Mouse (Mus musculus): ENCODE results near the gene Tmem39a. TPM values are rescaled to one million over a fixed set of nuclear protein-coding genes. Genes with fewer than 3 reads are reported as not detected.

The Tmem39a gene
- polyA plus RNA-seq, 1 experiment: 36.8 TPM

GRCm38 (mm10) chr16:38587163-38587562 is 28.7 kb downstream of the Tmem39a start:
- TF ChIP-seq REST (IDR thresholded peaks at IDR 0.05; ENCODE audit: insufficient read depth, insufficient read length) (no peak), USF1 (IDR thresholded peaks at IDR 0.05; ENCODE audit: low read depth) (no peak)
- H3K36me3 ChIP-seq (ENCODE audit: control insufficient read depth, insufficient read depth): peaks cover 67% of the 10 kb centered on the region
- H3K27me3 ChIP-seq (ENCODE audit: control insufficient read depth, insufficient read depth, insufficient read length): no peaks in the 10 kb centered on the region
- H3K4me3 ChIP-seq: no peak overlapping the region
- H3ac ChIP-seq (ENCODE audit: control insufficient read depth, insufficient read length): no peak overlapping the region
- H3K4me2 ChIP-seq (ENCODE audit: low read depth): no peak overlapping the region
- no peaks in the 10 kb centered on the region for H3K79me2 ChIP-seq (ENCODE audit: control insufficient read depth, insufficient read depth)

- Histone ChIP-seq H3K36me3 (ENCODE audit: control insufficient read depth, insufficient read depth) (peaks cover 63% of the 10 kb centered on the region), H3ac (ENCODE audit: control insufficient read depth, insufficient read length) (no peak overlapping the region), H3K79me2 (ENCODE audit: control insufficient read depth, insufficient read depth) (no peaks in the 10 kb centered on the region), H3K27me3 (ENCODE audit: control insufficient read depth, insufficient read depth, insufficient read length) (no peaks in the 10 kb centered on the region), H3K4me3 (no peak overlapping the region), H3K4me2 (ENCODE audit: low read depth) (no peak overlapping the region)
- TF ChIP-seq USF1 (IDR thresholded peaks at IDR 0.05; ENCODE audit: low read depth) (no peak), SRF (IDR thresholded peaks at IDR 0.05; ENCODE audit: control insufficient read depth, insufficient read length, low read depth) (no peak), MAX (IDR thresholded peaks at IDR 0.05; ENCODE audit: low read depth) (no peak), REST (IDR thresholded peaks at IDR 0.05; ENCODE audit: insufficient read depth, insufficient read length) (no peak), TCF3 (IDR thresholded peaks at IDR 0.05; ENCODE audit: insufficient read length, low read depth) (no peak), POLR2AphosphoS2 (IDR thresholded peaks at IDR 0.05; ENCODE audit: insufficient read length, low read depth) (no peak), E2F4 (IDR thresholded peaks at IDR 0.05; ENCODE audit: insufficient read depth) (no peak), TCF12 (IDR thresholded peaks at IDR 0.05; ENCODE audit: insufficient read depth, poor library complexity, severe bottlenecking) (no peak), POLR2A (IDR thresholded peaks at IDR 0.05; ENCODE audit: insufficient read length, low read depth) (no peak), MYOG (IDR thresholded peaks at IDR 0.05; ENCODE audit: control insufficient read depth in 1 of 3, insufficient read depth in 1 of 3, insufficient read length in 2 of 3, low read depth in 2 of 3) (no peak), CEBPB (IDR thresholded peaks at IDR 0.05; ENCODE audit: insufficient read depth, poor library complexity, severe bottlenecking) (no peak), MYOD1 (IDR thresholded peaks at IDR 0.05; ENCODE audit: control insufficient read depth in 1 of 3, insufficient read length in 2 of 3, low read depth in 2 of 3) (no peak)
These were observed 29.1 kb downstream of the Tmem39a start for GRCm38 (mm10) chr16:38587572-38587971.

DNA sequence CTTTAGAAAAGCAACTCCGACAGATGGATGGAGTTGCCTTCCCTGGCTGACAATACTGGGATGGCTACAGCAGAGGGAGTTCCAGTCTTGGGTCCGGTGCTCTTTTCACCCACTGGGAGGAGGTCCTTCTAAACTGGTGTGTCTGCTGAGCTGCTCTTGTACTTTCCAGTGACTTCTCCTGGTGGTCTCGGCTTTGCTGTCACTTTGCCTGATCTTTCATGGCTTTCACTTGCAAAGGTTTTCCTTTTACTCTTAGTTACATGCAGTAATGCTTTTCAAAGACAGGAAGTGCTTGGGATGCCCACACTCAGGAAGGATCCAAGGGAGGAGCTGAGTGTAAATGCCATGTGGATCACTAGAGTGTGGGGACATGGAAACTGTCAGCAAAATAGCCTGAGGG is 33.0 kb downstream of the Tmem39a start:
- Histone ChIP-seq H3K79me2 (ENCODE audit: control insufficient read depth, insufficient read depth) (no peaks in the 10 kb centered on the region), H3K4me2 (ENCODE audit: low read depth) (no peak overlapping the region), H3ac (ENCODE audit: control insufficient read depth, insufficient read length) (no peak overlapping the region), H3K27me3 (ENCODE audit: control insufficient read depth, insufficient read depth, insufficient read length) (no peaks in the 10 kb centered on the region), H3K4me3 (no peak overlapping the region), H3K36me3 (ENCODE audit: control insufficient read depth, insufficient read depth) (peaks cover 35% of the 10 kb centered on the region)
- no peak for TF ChIP-seq TCF12 (IDR thresholded peaks at IDR 0.05; ENCODE audit: insufficient read depth, poor library complexity, severe bottlenecking)
- TF ChIP-seq SRF (IDR thresholded peaks at IDR 0.05; ENCODE audit: control insufficient read depth, insufficient read length, low read depth): no peak
- no peak for TF ChIP-seq POLR2A (IDR thresholded peaks at IDR 0.05; ENCODE audit: insufficient read length, low read depth)
- TF ChIP-seq REST (IDR thresholded peaks at IDR 0.05; ENCODE audit: insufficient read depth, insufficient read length): no peak
- no peak for TF ChIP-seq MYOD1 (IDR thresholded peaks at IDR 0.05; ENCODE audit: control insufficient read depth in 1 of 3, insufficient read length in 2 of 3, low read depth in 2 of 3)
- no peak for TF ChIP-seq USF1 (IDR thresholded peaks at IDR 0.05; ENCODE audit: low read depth)
- TF ChIP-seq MYOG (IDR thresholded peaks at IDR 0.05; ENCODE audit: control insufficient read depth in 1 of 3, insufficient read depth in 1 of 3, insufficient read length in 2 of 3, low read depth in 2 of 3): no peak

DNA sequence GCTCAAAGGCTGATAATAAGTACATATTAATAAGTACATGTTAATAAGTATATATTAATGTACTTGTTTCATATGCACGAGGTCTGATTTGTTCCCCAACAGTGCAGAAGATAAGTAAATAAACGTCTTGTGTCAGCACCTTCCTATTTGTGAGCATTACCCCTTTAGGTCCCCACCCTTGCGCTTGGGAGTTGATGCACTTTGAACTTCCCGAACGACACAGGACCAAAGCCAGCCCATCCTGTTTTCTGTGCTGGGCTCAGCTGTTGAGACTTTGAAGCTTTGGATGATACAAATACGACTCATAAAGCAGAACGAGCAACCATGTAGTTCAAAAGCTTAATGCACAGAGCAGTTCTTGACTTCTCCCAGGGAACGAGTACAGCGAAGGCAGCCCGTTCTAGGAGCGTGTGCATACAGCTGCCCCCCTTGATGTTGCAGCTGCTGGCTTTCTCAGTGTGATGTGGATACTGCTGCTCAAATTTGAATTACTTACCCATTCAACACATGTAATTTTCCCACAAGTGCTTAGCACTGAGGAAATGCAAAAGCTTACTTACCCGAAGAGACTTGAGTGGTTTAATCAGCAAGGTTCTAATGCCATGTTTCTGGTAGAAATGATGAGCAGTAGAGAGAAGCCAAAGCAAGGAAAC is 33.7 kb downstream of the Tmem39a start:
- no peak overlapping the region for H3ac ChIP-seq (ENCODE audit: control insufficient read depth, insufficient read length)
- no peak for TF ChIP-seq MYOD1 (IDR thresholded peaks at IDR 0.05; ENCODE audit: control insufficient read depth in 1 of 3, insufficient read length in 2 of 3, low read depth in 2 of 3)
- TF ChIP-seq USF1 (IDR thresholded peaks at IDR 0.05; ENCODE audit: low read depth): no peak
- TF ChIP-seq E2F4 (IDR thresholded peaks at IDR 0.05; ENCODE audit: insufficient read depth): no peak
- TF ChIP-seq SRF (IDR thresholded peaks at IDR 0.05; ENCODE audit: control insufficient read depth, insufficient read length, low read depth): no peak
- no peak for TF ChIP-seq REST (IDR thresholded peaks at IDR 0.05; ENCODE audit: insufficient read depth, insufficient read length)
- peaks cover 29% of the 10 kb centered on the region for H3K36me3 ChIP-seq (ENCODE audit: control insufficient read depth, insufficient read depth)
- no peaks in the 10 kb centered on the region for H3K79me2 ChIP-seq (ENCODE audit: control insufficient read depth, insufficient read depth)
- H3K4me2 ChIP-seq (ENCODE audit: low read depth): no peak overlapping the region
- H3K4me3 ChIP-seq: no peak overlapping the region
- H3K27me3 ChIP-seq (ENCODE audit: control insufficient read depth, insufficient read depth, insufficient read length): no peaks in the 10 kb centered on the region

- H3K79me2 ChIP-seq (ENCODE audit: control insufficient read depth, insufficient read depth): no peaks in the 10 kb centered on the region
- H3K4me3 ChIP-seq: no peak overlapping the region
- H3K27me3 ChIP-seq (ENCODE audit: control insufficient read depth, insufficient read depth, insufficient read length): no peaks in the 10 kb centered on the region
- no peak overlapping the region for H3K4me2 ChIP-seq (ENCODE audit: low read depth)
- no peak overlapping the region for H3ac ChIP-seq (ENCODE audit: control insufficient read depth, insufficient read length)
- TF ChIP-seq MYOD1 (IDR thresholded peaks at IDR 0.05; ENCODE audit: control insufficient read depth in 1 of 3, insufficient read length in 2 of 3, low read depth in 2 of 3) (no peak), TCF12 (IDR thresholded peaks at IDR 0.05; ENCODE audit: insufficient read depth, poor library complexity, severe bottlenecking) (no peak), POLR2A (IDR thresholded peaks at IDR 0.05; ENCODE audit: insufficient read length, low read depth) (no peak), MYOG (IDR thresholded peaks at IDR 0.05; ENCODE audit: control insufficient read depth in 1 of 3, insufficient read depth in 1 of 3, insufficient read length in 2 of 3, low read depth in 2 of 3) (no peak), CEBPB (IDR thresholded peaks at IDR 0.05; ENCODE audit: insufficient read depth, poor library complexity, severe bottlenecking) (no peak)
- peaks cover 21% of the 10 kb centered on the region for H3K36me3 ChIP-seq (ENCODE audit: control insufficient read depth, insufficient read depth)
These were observed 34.4 kb downstream of the Tmem39a start for GRCm38 (mm10) chr16:38592946-38593345.

Measured in myocyte (in vitro differentiated cells).